Mouse (Mus musculus) liver, embryonic 13.5 days (tissue): Measurements from ENCODE around the gene Luc7l. TPM values are rescaled to one million over a fixed set of nuclear protein-coding genes. Genes with fewer than 3 reads are reported as not detected.

Source experiments
- ATAC-seq: fragments of 200-750 bp; cut with Nextera tagmentation; 2 replicates; pipeline ENCODE4 v1.8.0; 2017; ENCODE audit warnings: low read depth, mild to moderate bottlenecking, moderate number of reproducible peaks, moderate library complexity
- DNase-seq: peaks from one replicate; pipeline ENCODE4 v3.0.0; 2022
- H3K27ac ChIP-seq: fragments of 300-500 bp; sonication (generic); 2 replicates; pipeline ENCODE4 v1.5.1; 2015; ENCODE audit warnings: moderate library complexity, mild to moderate bottlenecking, inconsistent platforms
- H3K27me3 ChIP-seq: fragments of 300-500 bp; sonication (generic); 2 replicates; pipeline ENCODE4 v1.6.1; 2015; ENCODE audit warnings: mild to moderate bottlenecking, inconsistent platforms
- H3K36me3 ChIP-seq: fragments of 300-500 bp; sonication (generic); 2 replicates; pipeline ENCODE4 v1.6.1; 2015; ENCODE audit warnings: mild to moderate bottlenecking, inconsistent platforms
- H3K4me1 ChIP-seq: fragments of 300-500 bp; sonication (generic); replicated peaks from 2 replicates; pipeline ENCODE4 v1.6.1; 2015; ENCODE audit warnings: inconsistent platforms
- H3K4me2 ChIP-seq: fragments of 300-500 bp; sonication (generic); 2 replicates; pipeline ENCODE4 v1.6.1; 2015; ENCODE audit warnings: inconsistent platforms, mild to moderate bottlenecking, moderate library complexity
- H3K4me3 ChIP-seq: fragments of 300-500 bp; sonication (generic); replicated peaks from 2 replicates; pipeline ENCODE4 v1.5.1; 2015; ENCODE audit warnings: mild to moderate bottlenecking, inconsistent platforms
- H3K9ac ChIP-seq: fragments of 300-500 bp; sonication (generic); 2 replicates; pipeline ENCODE4 v1.6.1; 2015; ENCODE audit warnings: mild to moderate bottlenecking, inconsistent platforms
- H3K9me3 ChIP-seq: fragments of 300-500 bp; sonication (generic); replicated peaks from 2 replicates; pipeline ENCODE4 v1.6.1; 2016; ENCODE audit warnings: inconsistent platforms
- WGBS: fragments of 180-500 bp; shearing (Covaris S2); methylation state at CpG from one replicate; pipeline ENCODE4 v1.1.7; 2015; ENCODE audit not compliant: insufficient replicate concordance; 5-methylcytosine and 5-hydroxymethylcytosine counted together
- polyA plus RNA-seq: library from polyadenylated mRNA; unstranded; fragments of >200 nt; fragmentation: Nextera tagmentation; extraction: Ambion mirVana; gene quantifications from 2 replicates; pipeline ENCODE4 v1.2.1, GENCODE M21; 2015

The Luc7l gene
- polyA plus RNA-seq, result 40.8 and 50.9 TPM in 2 replicates

- under 1% methylated on average over 43 of the region's 43 CpGs for WGBS
- DNase-seq (peak; percentile 91), ATAC-seq (peak; percentile 94)
- peak within 1 kb of the TSS; percentile 95 for H3K9ac ChIP-seq
- H3K27ac ChIP-seq, result peak within 1 kb of the TSS; percentile 96
- no peaks in the 10 kb centered on the region for H3K27me3 ChIP-seq
- peaks cover 23% of the 10 kb centered on the region for H3K4me1 ChIP-seq
- peak within 1 kb of the TSS; percentile 91 for H3K4me3 ChIP-seq
- no peaks in the 10 kb centered on the region for H3K9me3 ChIP-seq
- peaks cover 21% of the 10 kb centered on the region for H3K36me3 ChIP-seq
- H3K4me2 ChIP-seq, result peak within 1 kb of the TSS; percentile 83
Observed at GRCm38 (mm10) chr17:26252539-26253251, at the start of gene Luc7l. Luc7l (plus strand) TSS chr17:26252896.

GRCm38 (mm10) chr17:26203321-26203811 is 49.3 kb upstream of the Luc7l start:
- Histone ChIP-seq H3K9ac (peak overlapping the region; percentile 60), H3K27ac (no peak overlapping the region), H3K27me3 (peaks cover 85% of the 10 kb centered on the region), H3K4me2 (peak overlapping the region; percentile 98), H3K36me3 (no peaks in the 10 kb centered on the region), H3K4me1 (peaks cover 61% of the 10 kb centered on the region), H3K9me3 (no peaks in the 10 kb centered on the region), H3K4me3 (peak overlapping the region; percentile 62)
- ATAC-seq (no peak), DNase-seq (no peak)
- 2% methylated on average over 30 of the region's 30 CpGs for WGBS

- Histone ChIP-seq H3K9ac (no peak overlapping the region), H3K4me3 (no peak overlapping the region), H3K4me1 (peaks cover 47% of the 10 kb centered on the region), H3K4me2 (no peak overlapping the region), H3K9me3 (no peaks in the 10 kb centered on the region), H3K27ac (no peak overlapping the region), H3K27me3 (peaks cover 82% of the 10 kb centered on the region), H3K36me3 (no peaks in the 10 kb centered on the region)
- DNase-seq, result no peak
- no peak for ATAC-seq
- 34% methylated on average over 11 of the region's 11 CpGs for WGBS
Observed at GRCm38 (mm10) chr17:26204766-26205165, 47.9 kb upstream of the Luc7l start.

DNA sequence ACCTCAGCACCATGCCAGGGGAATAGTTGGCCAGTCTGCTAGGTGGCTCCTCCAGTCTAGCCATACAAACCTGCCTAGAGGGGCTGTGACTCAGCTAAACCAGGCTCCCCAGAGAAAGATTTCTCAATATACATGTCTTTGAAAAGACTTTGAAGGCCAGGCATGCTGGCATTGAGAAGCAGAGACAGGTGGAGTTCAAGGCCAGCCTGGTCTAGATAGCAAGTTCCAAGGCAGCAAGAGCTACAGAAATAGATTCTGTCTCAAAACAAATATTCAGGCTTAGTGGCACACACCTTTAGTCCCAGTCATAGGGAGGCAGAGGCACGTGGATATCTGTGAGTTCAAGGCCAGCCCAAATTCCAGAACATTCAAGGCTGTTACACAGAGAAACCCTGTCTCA is 46.3 kb upstream of the Luc7l start:
- Histone ChIP-seq H3K9me3 (no peaks in the 10 kb centered on the region), H3K4me2 (no peak overlapping the region), H3K36me3 (no peaks in the 10 kb centered on the region), H3K9ac (no peak overlapping the region), H3K4me3 (no peak overlapping the region), H3K27me3 (peaks cover 74% of the 10 kb centered on the region), H3K27ac (no peak overlapping the region), H3K4me1 (peaks cover 31% of the 10 kb centered on the region)
- DNase-seq (no peak), ATAC-seq (no peak)
- 41% methylated on average over 1 of the region's 1 CpGs for WGBS

GRCm38 (mm10) chr17:26207686-26208085 is 45.0 kb upstream of the Luc7l start, which contains the start of gene Arhgdig:
Arhgdig (minus strand) TSS chr17:26207786.
- Histone ChIP-seq H3K27me3 (peaks cover 61% of the 10 kb centered on the region), H3K4me1 (peaks cover 18% of the 10 kb centered on the region), H3K36me3 (no peaks in the 10 kb centered on the region), H3K9ac (no peak within 1 kb of the TSS), H3K4me2 (no peak within 1 kb of the TSS), H3K4me3 (no peak within 1 kb of the TSS), H3K27ac (no peak within 1 kb of the TSS), H3K9me3 (no peaks in the 10 kb centered on the region)
- WGBS, result 79% methylated on average over 12 of the region's 12 CpGs
- no peak for ATAC-seq
- no peak for DNase-seq

DNA sequence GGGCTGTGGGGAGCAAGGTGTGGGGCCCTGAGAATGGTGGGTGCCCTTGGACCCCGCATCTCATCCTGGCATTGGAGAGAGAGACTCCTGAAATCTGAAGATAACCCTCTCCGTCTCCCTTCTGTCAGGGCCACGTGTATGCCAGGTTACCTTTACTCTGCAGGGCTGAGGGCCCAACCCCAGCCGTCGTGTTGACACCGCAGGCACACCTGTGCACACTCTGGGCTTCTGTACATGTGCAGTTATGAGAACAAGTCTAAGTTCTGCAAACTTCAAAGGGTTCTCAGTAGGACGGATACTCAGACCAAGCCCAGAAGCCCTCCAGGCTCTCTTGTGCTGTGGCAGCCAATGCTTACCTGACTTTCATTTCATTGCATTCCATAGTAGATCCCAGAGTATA is 40.5 kb upstream of the Luc7l start:
- no peaks in the 10 kb centered on the region for H3K36me3 ChIP-seq
- no peak overlapping the region for H3K27ac ChIP-seq
- DNase-seq (no peak), ATAC-seq (no peak)
- peaks cover 21% of the 10 kb centered on the region; the same call in 1 of the 2 replicates for H3K27me3 ChIP-seq
- no peak overlapping the region for H3K4me2 ChIP-seq
- 74% methylated on average over 7 of the region's 7 CpGs for WGBS
- H3K4me1 ChIP-seq, result no peaks in the 10 kb centered on the region
- H3K9ac ChIP-seq, result no peak overlapping the region
- H3K4me3 ChIP-seq, result no peak overlapping the region
- H3K9me3 ChIP-seq, result no peaks in the 10 kb centered on the region

- 76% methylated on average over 11 of the region's 11 CpGs for WGBS
- Histone ChIP-seq H3K27me3 (peaks cover 17% of the 10 kb centered on the region; the same call in 1 of the 2 replicates), H3K4me3 (no peak overlapping the region), H3K4me2 (no peak overlapping the region), H3K36me3 (no peaks in the 10 kb centered on the region), H3K9me3 (no peaks in the 10 kb centered on the region), H3K9ac (no peak overlapping the region), H3K27ac (no peak overlapping the region), H3K4me1 (no peaks in the 10 kb centered on the region)
- no peak for ATAC-seq
- no peak for DNase-seq
Observed at GRCm38 (mm10) chr17:26212681-26213080, 40.0 kb upstream of the Luc7l start.

GRCm38 (mm10) chr17:26221508-26221907 is 31.2 kb upstream of the Luc7l start:
- H3K27ac ChIP-seq, result no peak overlapping the region
- 0 out of 2 replicates have a peak, but pooled peaks cover 8% of the 10 kb centered on the region for H3K27me3 ChIP-seq
- no peaks in the 10 kb centered on the region for H3K9me3 ChIP-seq
- no peak for DNase-seq
- no peak overlapping the region for H3K4me3 ChIP-seq
- WGBS, result 63% methylated on average over 2 of the region's 2 CpGs
- no peak overlapping the region for H3K9ac ChIP-seq
- no peak for ATAC-seq
- no peaks in the 10 kb centered on the region for H3K36me3 ChIP-seq
- H3K4me2 ChIP-seq, result no peak overlapping the region
- H3K4me1 ChIP-seq, result no peaks in the 10 kb centered on the region

DNA sequence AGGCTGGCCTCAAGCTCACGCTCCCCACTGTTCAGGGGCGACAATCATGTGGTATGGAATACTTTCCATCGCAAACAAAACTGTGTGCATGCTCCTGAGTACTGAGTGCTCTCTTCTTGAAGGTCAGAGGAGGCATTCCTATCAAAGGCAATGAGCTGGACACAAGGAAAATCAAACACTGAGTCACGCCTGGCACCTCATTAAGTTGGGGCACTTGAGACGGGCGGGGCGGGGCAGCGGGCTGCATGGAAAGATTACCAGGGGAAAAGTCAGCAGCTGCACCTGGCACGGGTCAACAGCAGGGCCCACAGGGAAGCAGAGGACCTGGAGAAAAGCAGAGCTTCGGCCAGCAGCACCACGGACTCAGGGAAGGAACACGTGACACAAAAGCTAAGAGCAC is 27.5 kb upstream of the Luc7l start:
- Histone ChIP-seq H3K9ac (no peak overlapping the region), H3K9me3 (no peaks in the 10 kb centered on the region), H3K4me2 (no peak overlapping the region), H3K36me3 (no peaks in the 10 kb centered on the region), H3K4me3 (no peak overlapping the region), H3K27ac (no peak overlapping the region), H3K4me1 (no peaks in the 10 kb centered on the region), H3K27me3 (0 out of 2 replicates have a peak, but pooled peaks cover 8% of the 10 kb centered on the region)
- no peak for DNase-seq
- ATAC-seq, result no peak
- WGBS, result 67% methylated on average over 12 of the region's 12 CpGs

DNA sequence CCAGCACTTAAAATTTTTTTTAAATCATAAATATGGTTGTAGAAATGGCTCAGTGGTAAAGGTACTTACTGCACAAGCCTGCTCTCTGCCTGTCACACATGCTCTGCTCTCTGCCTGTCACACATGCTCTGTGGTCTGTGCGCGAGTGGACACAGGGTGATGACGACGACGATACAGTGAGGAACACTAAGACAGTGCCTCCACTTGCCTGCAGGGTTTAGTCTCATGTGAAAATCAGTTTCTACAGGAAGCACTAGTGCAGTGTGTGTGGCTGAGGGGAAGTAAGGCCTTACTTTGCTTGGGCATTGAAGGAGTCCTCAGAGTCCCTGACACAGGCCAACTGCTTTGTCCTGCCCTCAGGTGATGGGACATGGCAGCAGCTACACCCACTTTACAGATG is 22.9 kb upstream of the Luc7l start:
- Histone ChIP-seq H3K9me3 (no peaks in the 10 kb centered on the region), H3K9ac (no peak overlapping the region), H3K27me3 (no peaks in the 10 kb centered on the region), H3K27ac (no peak overlapping the region), H3K4me1 (peaks cover 2% of the 10 kb centered on the region), H3K4me2 (no peak overlapping the region), H3K4me3 (no peak overlapping the region), H3K36me3 (peaks cover 4% of the 10 kb centered on the region; the same call in 1 of the 2 replicates)
- ATAC-seq, result no peak
- WGBS, result 70% methylated on average over 5 of the region's 5 CpGs
- no peak for DNase-seq

DNA sequence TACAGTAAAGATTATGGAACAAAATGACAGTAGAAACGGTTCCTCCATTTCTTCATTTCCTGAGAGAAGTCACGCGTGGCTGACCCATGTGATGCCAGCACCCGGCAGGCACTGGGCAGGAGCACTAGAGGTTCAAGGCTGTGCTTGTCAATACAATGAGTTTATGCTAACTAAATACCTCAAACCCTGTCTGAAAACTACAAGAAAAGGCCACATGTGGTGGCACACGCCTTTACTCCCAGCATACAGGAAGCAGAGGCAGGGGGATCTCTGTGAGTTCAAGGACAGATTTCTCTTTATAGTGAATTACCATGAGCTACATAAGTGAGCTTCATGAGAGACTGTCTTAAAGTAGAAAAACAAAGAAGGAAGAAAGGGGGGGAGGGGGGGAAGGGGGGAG is 21.5 kb upstream of the Luc7l start:
- 66% methylated on average over 5 of the region's 5 CpGs for WGBS
- H3K4me1 ChIP-seq, result peaks cover 14% of the 10 kb centered on the region
- H3K4me2 ChIP-seq, result no peak overlapping the region
- H3K27me3 ChIP-seq, result no peaks in the 10 kb centered on the region
- H3K4me3 ChIP-seq, result no peak overlapping the region
- no peaks in the 10 kb centered on the region for H3K9me3 ChIP-seq
- ATAC-seq (no peak), DNase-seq (no peak)
- H3K9ac ChIP-seq, result no peak overlapping the region
- peaks cover 4% of the 10 kb centered on the region; the same call in 1 of the 2 replicates for H3K36me3 ChIP-seq
- no peak overlapping the region for H3K27ac ChIP-seq

GRCm38 (mm10) chr17:26232863-26233262 is 19.8 kb upstream of the Luc7l start:
- ATAC-seq (no peak), DNase-seq (no peak)
- peaks cover 4% of the 10 kb centered on the region; the same call in 1 of the 2 replicates for H3K36me3 ChIP-seq
- H3K4me1 ChIP-seq, result peaks cover 26% of the 10 kb centered on the region
- no peak overlapping the region for H3K27ac ChIP-seq
- H3K9me3 ChIP-seq, result no peaks in the 10 kb centered on the region
- H3K9ac ChIP-seq, result no peak overlapping the region
- H3K4me2 ChIP-seq, result no peak overlapping the region
- WGBS, result 60% methylated on average over 8 of the region's 8 CpGs
- no peak overlapping the region for H3K4me3 ChIP-seq
- H3K27me3 ChIP-seq, result no peaks in the 10 kb centered on the region
